Mouse (Mus musculus) embryonic facial prominence, embryonic 15.5 days (tissue): ENCODE data around the gene Numbl. TPM values are rescaled to one million over a fixed set of nuclear protein-coding genes. Genes with fewer than 3 reads are reported as not detected.
"Not testable (repeated sequence)": the region's sequence is repeated elsewhere in the genome, so short reads cannot be mapped to it uniquely, and the experiment has no call there.

Experiments
- ATAC-seq: fragments of 200-750 bp; cut with Nextera tagmentation; 2 replicates; pipeline ENCODE4 v1.8.0; 2017; ENCODE audit warnings: low read depth, moderate TSS enrichment; ENCODE audit not compliant: insufficient number of reproducible peaks, low FRiP score, low TSS enrichment
- H3K27ac ChIP-seq: fragments of 300-500 bp; sonication (generic); replicated peaks from 2 replicates; pipeline ENCODE4 v1.5.1; 2015; ENCODE audit warnings: mild to moderate bottlenecking, inconsistent platforms
- H3K27me3 ChIP-seq: fragments of 300-500 bp; sonication (generic); 2 replicates; pipeline ENCODE4 v1.6.1; 2015; ENCODE audit warnings: inconsistent platforms
- H3K36me3 ChIP-seq: fragments of 300-500 bp; sonication (generic); 2 replicates; pipeline ENCODE4 v1.6.1; 2015; ENCODE audit warnings: mild to moderate bottlenecking, inconsistent platforms
- H3K4me1 ChIP-seq: fragments of 300-500 bp; sonication (generic); 2 replicates; pipeline ENCODE4 v1.6.1; 2015; ENCODE audit warnings: inconsistent platforms
- H3K4me2 ChIP-seq: fragments of 300-500 bp; sonication (generic); replicated peaks from 2 replicates; pipeline ENCODE4 v1.6.1; 2015; ENCODE audit warnings: mild to moderate bottlenecking, inconsistent platforms
- H3K4me3 ChIP-seq: fragments of 300-500 bp; sonication (generic); replicated peaks from 2 replicates; pipeline ENCODE4 v1.5.1; 2015; ENCODE audit warnings: mild to moderate bottlenecking, inconsistent platforms
- H3K9ac ChIP-seq: fragments of 300-500 bp; sonication (generic); 2 replicates; pipeline ENCODE4 v1.6.1; 2015; ENCODE audit warnings: inconsistent platforms
- H3K9me3 ChIP-seq: fragments of 300-500 bp; sonication (generic); replicated peaks from 2 replicates; pipeline ENCODE4 v1.6.1; 2016; ENCODE audit warnings: inconsistent platforms
- WGBS: fragments of 180-500 bp; shearing (Covaris S2); methylation state at CpG from one replicate; pipeline ENCODE4 v1.1.7; 2015; 5-methylcytosine and 5-hydroxymethylcytosine counted together
- polyA plus RNA-seq: library from polyadenylated mRNA; unstranded; fragments of >200 nt; fragmentation: Nextera tagmentation; extraction: Ambion mirVana; gene quantifications from 2 replicates; pipeline ENCODE4 v1.2.1, GENCODE M21; 2015

Numbl gene
- polyA plus RNA-seq, 1 experiment from 2014 or later: 48.7 TPM

DNA sequence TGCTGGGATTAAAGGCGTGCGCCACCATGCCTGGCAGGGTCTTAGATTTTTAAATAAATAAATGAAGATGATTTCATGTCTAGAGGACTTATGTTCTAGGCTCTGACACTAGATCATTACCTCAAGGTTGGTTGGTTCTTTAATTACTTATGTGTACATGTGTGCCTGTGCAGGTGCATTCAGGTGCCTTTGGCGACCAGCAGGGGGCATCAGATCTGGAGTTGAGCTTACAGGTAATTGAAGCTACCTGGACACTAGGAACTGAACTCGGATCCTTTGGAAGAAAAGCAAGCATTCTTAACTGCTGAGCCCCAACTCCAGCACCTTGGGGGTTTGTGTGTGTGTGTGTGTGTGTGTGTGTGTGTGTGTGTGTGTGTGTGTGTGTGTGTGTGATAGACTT is 27.5 kb upstream of the Numbl start:
- no peaks in the 10 kb centered on the region for H3K27me3 ChIP-seq
- H3K4me3 ChIP-seq: no peak overlapping the region
- no peaks in the 10 kb centered on the region for H3K36me3 ChIP-seq
- H3K4me2 ChIP-seq: no peak overlapping the region
- H3K4me1 ChIP-seq: peaks cover 49% of the 10 kb centered on the region
- no peaks in the 10 kb centered on the region for H3K9me3 ChIP-seq
- H3K9ac ChIP-seq: no peak overlapping the region
- WGBS: 78% methylated on average over 4 of the region's 4 CpGs
- no peak for ATAC-seq
- no peak overlapping the region for H3K27ac ChIP-seq

GRCm38 (mm10) chr7:27231693-27232331 is 26.4 kb upstream of the Numbl start:
- ATAC-seq: no peak
- WGBS: 74% methylated on average over 7 of the region's 7 CpGs
- Histone ChIP-seq H3K27ac (0 out of 2 replicates have a peak overlapping the region, but pooled peaks have one; percentile 72), H3K4me1 (peaks cover 38% of the 10 kb centered on the region), H3K9ac (no peak overlapping the region), H3K36me3 (no peaks in the 10 kb centered on the region), H3K9me3 (no peaks in the 10 kb centered on the region), H3K4me3 (no peak overlapping the region), H3K4me2 (no peak overlapping the region), H3K27me3 (no peaks in the 10 kb centered on the region)

DNA sequence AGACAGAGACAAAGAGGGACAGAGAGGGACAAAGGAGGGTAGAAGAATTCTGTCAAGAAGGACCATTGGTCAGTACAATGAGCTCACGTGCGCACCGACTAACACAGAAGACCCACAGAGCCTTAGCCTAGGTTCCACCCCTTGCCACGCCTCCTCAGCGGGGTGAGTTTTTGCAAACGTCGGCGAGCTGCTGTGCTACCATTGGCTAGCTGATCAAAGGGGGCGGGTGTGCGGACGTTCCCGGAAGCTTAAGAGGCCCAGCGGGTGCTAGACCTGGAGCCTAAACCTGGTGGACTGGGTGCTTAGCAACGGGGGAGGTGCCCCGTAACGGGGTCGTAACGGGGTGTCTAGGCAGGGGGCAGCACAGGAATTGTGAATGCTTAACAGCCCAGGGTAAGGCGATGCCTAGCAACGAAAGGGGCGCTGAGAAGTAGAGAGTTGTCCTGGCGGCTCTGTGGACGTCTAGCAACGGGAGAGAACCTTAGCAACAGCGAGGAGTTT is 25.4 kb upstream of the Numbl start, which contains the start of gene Coq8b:
Gene Coq8b (plus strand): TSS at position 243 of the 501 bp plus-strand sequence.
- ATAC-seq: peak; percentile 87
- peaks cover 9% of the 10 kb centered on the region; the same call in 1 of the 2 replicates for H3K36me3 ChIP-seq
- peak within 1 kb of the TSS; percentile 78 for H3K27ac ChIP-seq
- H3K27me3 ChIP-seq: no peaks in the 10 kb centered on the region
- H3K9me3 ChIP-seq: no peaks in the 10 kb centered on the region
- H3K4me3 ChIP-seq: peak within 1 kb of the TSS; percentile 64
- H3K4me2 ChIP-seq: peak within 1 kb of the TSS; percentile 85
- peak within 1 kb of the TSS; percentile 39 for H3K9ac ChIP-seq
- 0% methylated on average over 25 of the region's 25 CpGs for WGBS
- H3K4me1 ChIP-seq: peaks cover 28% of the 10 kb centered on the region

GRCm38 (mm10) chr7:27233300-27233699 is 24.9 kb upstream of the Numbl start:
- no peaks in the 10 kb centered on the region for H3K27me3 ChIP-seq
- peak overlapping the region; percentile 85 for H3K4me2 ChIP-seq
- peak overlapping the region; percentile 64 for H3K4me3 ChIP-seq
- H3K36me3 ChIP-seq: peaks cover 11% of the 10 kb centered on the region; the same call in 1 of the 2 replicates
- 4% methylated on average over 6 of the region's 6 CpGs for WGBS
- H3K4me1 ChIP-seq: peaks cover 27% of the 10 kb centered on the region
- no peaks in the 10 kb centered on the region for H3K9me3 ChIP-seq
- peak overlapping the region; percentile 39 for H3K9ac ChIP-seq
- no peak for ATAC-seq
- H3K27ac ChIP-seq: peak overlapping the region; percentile 78

DNA sequence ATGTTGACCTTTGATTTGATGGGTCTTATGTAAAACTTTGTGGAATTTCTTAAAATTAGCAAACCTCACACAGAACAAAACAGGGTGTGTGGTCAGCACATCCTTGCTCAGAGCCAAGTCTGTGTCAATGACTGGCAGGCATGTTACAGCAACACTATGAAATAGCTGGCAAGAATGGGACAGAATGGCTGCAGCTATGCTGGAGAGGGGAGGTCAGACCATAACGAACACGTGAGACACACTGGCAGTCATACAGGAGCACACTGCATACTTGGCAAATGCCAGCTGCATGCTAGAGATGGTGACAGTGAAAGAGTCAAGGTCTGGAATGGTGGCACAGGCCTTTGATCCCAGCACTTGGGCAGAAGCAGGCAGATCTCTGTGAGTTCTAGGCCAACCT is 22.5 kb upstream of the Numbl start:
- 89% methylated on average over 2 of the region's 2 CpGs for WGBS
- no peak overlapping the region for H3K9ac ChIP-seq
- no peak overlapping the region for H3K4me2 ChIP-seq
- peaks cover 23% of the 10 kb centered on the region for H3K36me3 ChIP-seq
- H3K4me3 ChIP-seq: no peak overlapping the region
- H3K27me3 ChIP-seq: no peaks in the 10 kb centered on the region
- peaks cover 21% of the 10 kb centered on the region for H3K4me1 ChIP-seq
- H3K9me3 ChIP-seq: no peaks in the 10 kb centered on the region
- ATAC-seq: no peak
- no peak overlapping the region for H3K27ac ChIP-seq

- H3K27ac ChIP-seq: no peak overlapping the region
- H3K4me1 ChIP-seq: peaks cover 14% of the 10 kb centered on the region
- no peaks in the 10 kb centered on the region for H3K9me3 ChIP-seq
- H3K27me3 ChIP-seq: no peaks in the 10 kb centered on the region
- H3K4me2 ChIP-seq: no peak overlapping the region
- no peak overlapping the region for H3K4me3 ChIP-seq
- no peak for ATAC-seq
- peaks cover 35% of the 10 kb centered on the region for H3K36me3 ChIP-seq
- H3K9ac ChIP-seq: no peak overlapping the region
- WGBS: 82% methylated on average over 2 of the region's 2 CpGs
Measured at GRCm38 (mm10) chr7:27237527-27237926, 20.7 kb upstream of the Numbl start.

DNA sequence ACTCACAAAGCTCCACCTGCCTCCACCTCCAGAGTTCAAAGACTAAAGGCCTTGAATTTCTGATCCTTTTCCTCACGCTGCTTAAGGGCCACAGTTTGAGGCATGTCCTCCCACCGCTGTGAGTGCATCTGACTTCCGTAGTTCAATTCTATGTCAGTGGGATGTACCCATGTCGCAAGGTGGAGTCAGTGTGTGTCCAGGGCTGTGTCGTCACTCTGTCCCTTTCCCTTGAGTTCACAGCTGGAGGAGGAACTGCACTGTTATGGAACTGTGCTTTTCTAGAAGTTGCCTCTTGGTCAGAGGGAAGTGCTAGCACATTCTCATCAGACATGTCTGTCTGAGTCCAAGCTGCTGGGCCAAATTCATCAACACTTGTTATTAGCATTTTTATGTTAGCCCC is 19.7 kb upstream of the Numbl start:
- ATAC-seq: no peak
- Histone ChIP-seq H3K9me3 (no peaks in the 10 kb centered on the region), H3K4me1 (peaks cover 9% of the 10 kb centered on the region), H3K4me2 (no peak overlapping the region), H3K27me3 (no peaks in the 10 kb centered on the region), H3K9ac (no peak overlapping the region), H3K27ac (no peak overlapping the region), H3K4me3 (no peak overlapping the region), H3K36me3 (peaks cover 43% of the 10 kb centered on the region)
- whole genome bisulfite sequencing: 90% methylated on average over 5 of the region's 5 CpGs

DNA sequence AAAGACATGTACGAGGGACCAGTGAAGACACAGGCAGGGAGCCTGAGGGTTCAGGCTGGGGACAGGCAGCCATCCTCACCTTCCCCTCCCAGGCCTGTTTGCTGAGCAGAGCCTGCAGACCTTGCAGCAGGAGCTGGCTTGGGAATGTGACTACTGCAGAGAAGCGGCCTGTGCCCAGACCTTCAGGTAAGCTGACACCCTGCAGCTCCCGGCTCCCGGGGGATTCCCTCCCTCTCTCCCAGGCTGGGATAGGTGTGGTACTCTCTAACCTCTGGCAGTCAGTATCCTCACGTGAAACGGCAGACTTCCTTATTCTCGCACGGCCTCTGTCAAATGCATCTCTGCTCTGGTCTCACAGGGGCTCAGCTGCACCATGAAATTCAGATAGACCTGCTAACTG is 15.0 kb upstream of the Numbl start:
- H3K4me1 ChIP-seq: no peaks in the 10 kb centered on the region
- no peak for ATAC-seq
- H3K27me3 ChIP-seq: no peaks in the 10 kb centered on the region
- WGBS: 44% methylated on average over 8 of the region's 8 CpGs
- no peak overlapping the region for H3K9ac ChIP-seq
- H3K4me2 ChIP-seq: no peak overlapping the region
- no peaks in the 10 kb centered on the region for H3K9me3 ChIP-seq
- H3K4me3 ChIP-seq: no peak overlapping the region
- H3K27ac ChIP-seq: no peak overlapping the region
- H3K36me3 ChIP-seq: peaks cover 62% of the 10 kb centered on the region

DNA sequence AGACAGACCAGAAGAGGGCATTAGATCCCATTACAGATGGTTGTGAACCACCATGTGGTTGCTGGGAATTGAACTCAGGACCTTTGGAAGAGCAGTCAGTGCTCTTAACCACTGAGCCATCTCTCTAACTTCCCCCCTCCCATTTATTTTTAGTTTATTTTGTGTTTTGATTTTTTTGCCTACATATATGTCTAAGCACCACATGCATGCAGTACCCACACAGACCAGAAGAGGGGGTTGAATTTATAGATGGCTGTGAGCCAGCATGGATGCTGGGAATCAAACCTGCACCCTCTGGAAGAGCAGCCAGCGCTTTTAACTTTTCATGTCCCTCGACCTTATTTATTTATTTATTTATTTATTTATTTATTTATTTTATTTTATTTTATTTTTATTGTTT is 14.1 kb upstream of the Numbl start:
- ATAC-seq, H3K9me3 ChIP-seq, H3K4me2 ChIP-seq, H3K4me1 ChIP-seq, H3K27ac ChIP-seq, H3K27me3 ChIP-seq, H3K9ac ChIP-seq, H3K4me3 ChIP-seq: not testable (repeated sequence)
- peaks cover 62% of the 10 kb centered on the region for H3K36me3 ChIP-seq
- WGBS: 82% methylated on average over 2 of the region's 2 CpGs

DNA sequence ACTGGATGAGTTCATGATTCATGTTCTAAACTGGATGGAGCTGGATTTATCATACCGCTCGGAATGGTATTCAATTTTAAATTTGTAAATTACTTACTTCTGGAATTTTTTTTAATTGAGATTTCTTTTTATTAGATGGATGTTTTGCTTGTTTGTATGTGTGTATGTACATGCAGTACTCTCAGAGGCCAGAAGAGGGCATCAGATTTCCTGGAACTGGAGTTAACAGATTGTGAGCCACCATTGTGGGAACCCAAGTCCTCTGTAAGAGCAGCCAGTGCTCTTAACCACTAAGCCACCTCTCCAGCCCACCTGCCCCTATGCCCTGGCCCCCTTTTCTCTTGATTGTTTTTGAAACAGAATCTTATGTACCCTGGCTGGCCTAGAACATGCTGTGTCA is 9.1 kb upstream of the Numbl start:
- Histone ChIP-seq H3K9ac (no peak overlapping the region), H3K36me3 (peaks cover 40% of the 10 kb centered on the region), H3K27ac (no peak overlapping the region), H3K4me1 (no peaks in the 10 kb centered on the region), H3K4me2 (no peak overlapping the region), H3K4me3 (no peak overlapping the region), H3K27me3 (no peaks in the 10 kb centered on the region), H3K9me3 (no peaks in the 10 kb centered on the region)
- no peak for ATAC-seq
- 95% methylated on average over 2 of the region's 2 CpGs for WGBS

DNA sequence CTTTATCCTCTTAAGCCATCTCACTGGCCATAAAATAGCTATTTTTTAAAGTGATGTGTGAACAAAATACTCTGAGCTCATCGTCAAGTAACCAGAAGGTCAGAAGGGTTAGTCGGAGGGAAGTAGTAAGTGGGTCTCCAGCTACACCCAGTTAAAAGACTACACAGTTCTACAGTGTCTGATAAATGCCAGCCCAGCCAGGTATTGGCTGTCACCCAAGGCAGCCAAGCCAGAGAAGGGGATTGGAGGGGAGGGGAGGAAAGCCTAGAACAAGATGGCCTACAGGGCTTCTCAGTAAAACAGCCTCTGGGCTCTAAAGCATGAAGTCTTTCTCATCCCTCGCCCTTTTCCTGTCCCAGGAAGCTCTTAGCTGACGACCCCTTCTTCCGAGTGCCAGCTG is 8.3 kb upstream of the Numbl start:
- H3K9me3 ChIP-seq: no peaks in the 10 kb centered on the region
- H3K4me1 ChIP-seq: no peaks in the 10 kb centered on the region
- no peaks in the 10 kb centered on the region for H3K27me3 ChIP-seq
- peaks cover 40% of the 10 kb centered on the region for H3K36me3 ChIP-seq
- ATAC-seq: no peak
- no peak overlapping the region for H3K4me2 ChIP-seq
- H3K4me3 ChIP-seq: no peak overlapping the region
- 76% methylated on average over 5 of the region's 5 CpGs for WGBS
- H3K9ac ChIP-seq: no peak overlapping the region
- H3K27ac ChIP-seq: no peak overlapping the region

- H3K4me1 ChIP-seq: peaks cover 12% of the 10 kb centered on the region
- H3K36me3 ChIP-seq: peaks cover 23% of the 10 kb centered on the region
- no peaks in the 10 kb centered on the region for H3K9me3 ChIP-seq
- no peak overlapping the region for H3K27ac ChIP-seq
- H3K4me3 ChIP-seq: no peak overlapping the region
- H3K27me3 ChIP-seq: no peaks in the 10 kb centered on the region
- H3K4me2 ChIP-seq: no peak overlapping the region
- WGBS: 79% methylated on average over 6 of the region's 6 CpGs
- H3K9ac ChIP-seq: no peak overlapping the region
- no peak for ATAC-seq
Measured at GRCm38 (mm10) chr7:27251946-27252345, 6.3 kb upstream of the Numbl start.
